Mouse (Mus musculus) neural tube, embryonic 14.5 days (tissue): ENCODE results near the gene Mxi1. TPM values are rescaled to one million over a fixed set of nuclear protein-coding genes. Genes with fewer than 3 reads are reported as not detected.

Experiments used
- ATAC-seq: fragments of 200-750 bp; cut with Nextera tagmentation; 2 replicates; pipeline ENCODE4 v1.8.0; 2017; ENCODE audit warnings: low read depth, mild to moderate bottlenecking, moderate TSS enrichment, moderate library complexity
- H3K27ac ChIP-seq: fragments of 300-500 bp; sonication (generic); 2 replicates; pipeline ENCODE4 v1.5.1; 2014; ENCODE audit warnings: low read depth, mild to moderate bottlenecking, control low read depth, low read length, moderate library complexity, mixed read lengths
- H3K27me3 ChIP-seq: fragments of 300-500 bp; sonication (generic); 2 replicates; pipeline ENCODE4 v1.6.1; 2014; ENCODE audit warnings: low read length; ENCODE audit not compliant: control insufficient read depth, insufficient read depth
- H3K36me3 ChIP-seq: fragments of 300-500 bp; sonication (generic); 2 replicates; pipeline ENCODE4 v1.6.1; 2014; ENCODE audit warnings: low read length, mixed read lengths; ENCODE audit not compliant: control insufficient read depth, insufficient read depth
- H3K4me1 ChIP-seq: fragments of 300-500 bp; sonication (generic); 2 replicates; pipeline ENCODE4 v1.6.1; 2014; ENCODE audit warnings: low read length; ENCODE audit not compliant: control insufficient read depth, insufficient read depth
- H3K4me2 ChIP-seq: fragments of 300-500 bp; sonication (generic); 2 replicates; pipeline ENCODE4 v1.6.1; 2014; ENCODE audit warnings: mild to moderate bottlenecking, low read depth, low read length, control low read depth
- H3K4me3 ChIP-seq: fragments of 300-500 bp; sonication (generic); 2 replicates; pipeline ENCODE4 v1.5.1; 2014; ENCODE audit warnings: low read depth, low read length, control low read depth, mixed read lengths
- H3K9ac ChIP-seq: fragments of 300-500 bp; sonication (generic); replicated peaks from 2 replicates; pipeline ENCODE4 v1.6.1; 2014; ENCODE audit warnings: low read depth, mild to moderate bottlenecking, control low read depth, low read length, mixed read lengths
- H3K9me3 ChIP-seq: fragments of 300-500 bp; sonication (generic); 2 replicates; pipeline ENCODE4 v1.6.1; 2016; ENCODE audit warnings: low read length; ENCODE audit not compliant: control insufficient read depth
- WGBS: fragments of 180-500 bp; shearing (Covaris S2); extraction: QIAGEN DNeasy Blood & Tissue Kit; methylation state at CpG from one replicate; pipeline ENCODE4 v1.1.7; 2014; 5-methylcytosine and 5-hydroxymethylcytosine counted together
- polyA plus RNA-seq: library from polyadenylated mRNA; unstranded; fragments of >200 nt; fragmentation: Nextera tagmentation; extraction: Ambion mirVana; gene quantifications from 2 replicates; pipeline ENCODE4 v1.2.1, GENCODE M21; 2014

Gene Mxi1
- polyA plus RNA-seq, 1 experiment from 2014 or later, result 41.8 TPM

GRCm38 (mm10) chr19:53375816-53376215 lies 65.5 kb downstream of the Mxi1 start:
- H3K27me3 ChIP-seq, result no peaks in the 10 kb centered on the region
- no peaks in the 10 kb centered on the region for H3K9me3 ChIP-seq
- no peak overlapping the region for H3K4me2 ChIP-seq
- WGBS, result 93% methylated on average over 9 of the region's 9 CpGs
- H3K27ac ChIP-seq, result no peak overlapping the region
- no peak for ATAC-seq
- no peaks in the 10 kb centered on the region for H3K4me1 ChIP-seq
- no peak overlapping the region for H3K9ac ChIP-seq
- peaks cover 23% of the 10 kb centered on the region for H3K36me3 ChIP-seq
- no peak overlapping the region for H3K4me3 ChIP-seq

- no peak overlapping the region for H3K4me2 ChIP-seq
- H3K27me3 ChIP-seq, result no peaks in the 10 kb centered on the region
- H3K4me3 ChIP-seq, result no peak overlapping the region
- WGBS, result 92% methylated on average over 8 of the region's 8 CpGs
- no peaks in the 10 kb centered on the region for H3K4me1 ChIP-seq
- no peak overlapping the region for H3K9ac ChIP-seq
- H3K27ac ChIP-seq, result no peak overlapping the region
- no peak for ATAC-seq
- peaks cover 29% of the 10 kb centered on the region for H3K36me3 ChIP-seq
- no peaks in the 10 kb centered on the region for H3K9me3 ChIP-seq
Measured at GRCm38 (mm10) chr19:53377652-53378051, 67.3 kb downstream of the Mxi1 start.

- no peak overlapping the region for H3K9ac ChIP-seq
- no peak for ATAC-seq
- no peak overlapping the region for H3K27ac ChIP-seq
- no peak overlapping the region for H3K4me2 ChIP-seq
- H3K36me3 ChIP-seq, result peaks cover 37% of the 10 kb centered on the region
- no peaks in the 10 kb centered on the region for H3K4me1 ChIP-seq
- no peaks in the 10 kb centered on the region for H3K9me3 ChIP-seq
- no peak overlapping the region for H3K4me3 ChIP-seq
- H3K27me3 ChIP-seq, result no peaks in the 10 kb centered on the region
- 93% methylated on average over 10 of the region's 10 CpGs for WGBS
Measured at GRCm38 (mm10) chr19:53378421-53378820, 68.1 kb downstream of the Mxi1 start.

DNA sequence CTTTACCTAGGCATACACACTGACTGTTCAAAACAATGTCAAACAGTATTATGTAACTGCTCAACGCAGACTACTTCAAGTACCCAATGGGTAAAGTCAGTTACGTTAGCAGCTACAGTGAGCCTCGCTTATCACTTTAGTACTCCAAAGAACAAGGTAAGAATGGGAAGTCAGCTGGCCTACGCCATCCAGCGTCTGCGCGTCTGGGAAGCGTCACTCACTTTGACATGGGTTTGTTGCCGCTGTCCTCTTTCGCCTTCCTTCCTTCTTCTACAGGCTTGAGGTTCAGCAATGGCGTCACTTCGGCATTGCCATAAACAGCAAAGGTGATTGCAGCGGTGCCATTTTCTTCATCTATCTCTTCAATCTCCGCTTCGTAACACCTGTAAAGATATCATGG lies 73.0 kb downstream of the Mxi1 start:
- Histone ChIP-seq H3K4me1 (no peaks in the 10 kb centered on the region), H3K9me3 (no peaks in the 10 kb centered on the region), H3K27ac (no peak overlapping the region), H3K36me3 (peaks cover 56% of the 10 kb centered on the region), H3K4me2 (no peak overlapping the region), H3K4me3 (no peak overlapping the region), H3K27me3 (no peaks in the 10 kb centered on the region), H3K9ac (no peak overlapping the region)
- no peak for ATAC-seq
- 96% methylated on average over 15 of the region's 15 CpGs for WGBS

DNA sequence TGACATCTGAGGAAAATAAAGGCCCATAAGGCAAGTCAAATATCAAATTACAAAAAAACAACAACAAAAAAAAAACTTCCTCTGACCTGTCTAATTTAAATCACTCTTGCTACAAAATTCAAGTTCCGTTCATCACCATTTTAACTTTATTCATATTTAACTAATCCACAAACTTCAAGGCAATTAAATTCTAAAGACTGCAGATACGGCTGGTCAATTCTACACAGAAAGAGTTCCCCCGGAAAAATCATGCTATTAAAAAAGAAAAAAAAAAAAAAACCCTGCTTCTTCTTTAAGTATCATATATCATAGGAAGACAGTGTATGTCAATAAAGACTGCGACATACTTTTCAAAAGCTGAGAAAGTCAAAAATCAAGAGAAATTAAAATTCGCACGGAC lies 79.1 kb downstream of the Mxi1 start:
- ATAC-seq, result no peak
- Histone ChIP-seq H3K9me3 (no peaks in the 10 kb centered on the region), H3K27ac (peak overlapping the region; percentile 98; the same call in 1 of the 2 replicates), H3K4me2 (peak overlapping the region; percentile 46), H3K27me3 (no peaks in the 10 kb centered on the region), H3K4me1 (peaks cover 12% of the 10 kb centered on the region), H3K9ac (peak overlapping the region; percentile 97), H3K36me3 (peaks cover 19% of the 10 kb centered on the region), H3K4me3 (peak overlapping the region; percentile 99)
- WGBS, result 19% methylated on average over 6 of the region's 6 CpGs

- Histone ChIP-seq H3K4me2 (peak overlapping the region; percentile 46), H3K4me1 (peaks cover 12% of the 10 kb centered on the region), H3K4me3 (peak overlapping the region; percentile 99), H3K9me3 (no peaks in the 10 kb centered on the region), H3K27ac (peak overlapping the region; percentile 98), H3K27me3 (no peaks in the 10 kb centered on the region), H3K36me3 (peaks cover 19% of the 10 kb centered on the region), H3K9ac (peak overlapping the region; percentile 97)
- ATAC-seq, result peak; percentile 89
- WGBS, result under 1% methylated on average over 51 of the region's 59 CpGs
Measured at GRCm38 (mm10) chr19:53389851-53390431, 79.6 kb downstream of the Mxi1 start.

- ATAC-seq, result peak; percentile 97
- Histone ChIP-seq H3K27me3 (no peaks in the 10 kb centered on the region), H3K27ac (peak within 1 kb of the TSS; percentile 98), H3K9me3 (no peaks in the 10 kb centered on the region), H3K4me2 (peak within 1 kb of the TSS; percentile 71), H3K4me1 (peaks cover 12% of the 10 kb centered on the region), H3K9ac (peak within 1 kb of the TSS; percentile 97), H3K4me3 (peak within 1 kb of the TSS; percentile 99), H3K36me3 (peaks cover 19% of the 10 kb centered on the region)
- under 1% methylated on average over 48 of the region's 48 CpGs for WGBS
Measured at GRCm38 (mm10) chr19:53390495-53391007, 80.2 kb downstream of the Mxi1 start, which contains the start of gene Smndc1. Gene Smndc1 (minus strand): TSS chr19:53390578.

GRCm38 (mm10) chr19:53391386-53391785 lies 81.1 kb downstream of the Mxi1 start:
- WGBS, result 43% methylated on average over 8 of the region's 8 CpGs
- H3K9ac ChIP-seq, result peak overlapping the region; percentile 50
- ATAC-seq, result no peak
- H3K4me2 ChIP-seq, result peak overlapping the region; percentile 71
- peaks cover 12% of the 10 kb centered on the region for H3K4me1 ChIP-seq
- peak overlapping the region; percentile 85 for H3K27ac ChIP-seq
- H3K4me3 ChIP-seq, result peak overlapping the region; percentile 99
- no peaks in the 10 kb centered on the region for H3K9me3 ChIP-seq
- H3K36me3 ChIP-seq, result peaks cover 13% of the 10 kb centered on the region
- no peaks in the 10 kb centered on the region for H3K27me3 ChIP-seq

- WGBS, result 90% methylated on average over 5 of the region's 5 CpGs
- peaks cover 12% of the 10 kb centered on the region for H3K4me1 ChIP-seq
- H3K4me2 ChIP-seq, result peak overlapping the region; percentile 71
- no peak overlapping the region for H3K4me3 ChIP-seq
- H3K27ac ChIP-seq, result no peak overlapping the region
- no peaks in the 10 kb centered on the region for H3K9me3 ChIP-seq
- no peak for ATAC-seq
- H3K36me3 ChIP-seq, result peaks cover 12% of the 10 kb centered on the region
- H3K27me3 ChIP-seq, result no peaks in the 10 kb centered on the region
- no peak overlapping the region for H3K9ac ChIP-seq
Measured at GRCm38 (mm10) chr19:53391787-53392186, 81.5 kb downstream of the Mxi1 start.
